Mouse (Mus musculus): Measurements from ENCODE around the gene A730049H05Rik.

GRCm38 (mm10) chr6:92776356-92776755 lies 39.9 kb upstream of the A730049H05Rik start:
- TF ChIP-seq CTCF (IDR thresholded peaks at IDR 0.05; ENCODE audit: borderline replicate concordance, extremely low read depth, insufficient read depth, insufficient read length) (peak; percentile 70; the same call in 1 of the 2 replicates), POLR2A (IDR thresholded peaks at IDR 0.05; ENCODE audit: borderline replicate concordance, extremely low read depth, insufficient read depth, insufficient read length, poor library complexity, severe bottlenecking) (no peak)

All from brain, embryonic 14.5 days (tissue).